Mouse (Mus musculus) spleen, adult 2 months (tissue): Measurements from ENCODE around the gene Comp.

Source experiments
- CTCF ChIP-seq: fragments of 200-500 bp; IDR thresholded peaks from 2 replicates; pipeline ENCODE4 v1.5.1; 2011; ENCODE audit warnings: mild to moderate bottlenecking, inconsistent platforms; ENCODE audit not compliant: insufficient read depth, insufficient read length, insufficient replicate concordance; ENCODE audit errors: extremely low read depth
- POLR2A ChIP-seq: fragments of 200-500 bp; IDR thresholded peaks from 2 replicates; pipeline ENCODE4 v1.6.1; 2011; ENCODE audit warnings: low read depth, low read length, inconsistent platforms

GRCm38 (mm10) chr8:70352000-70352384, 21.4 kb upstream of the Comp start:
- TF ChIP-seq CTCF, result no peak
- no peak for TF ChIP-seq POLR2A
